Mouse (Mus musculus): Measurements from ENCODE around the gene AC129217.1. TPM values are rescaled to one million over a fixed set of nuclear protein-coding genes. Genes with fewer than 3 reads are reported as not detected.
"Not testable (repeated sequence)": the region's sequence is repeated elsewhere in the genome, so short reads cannot be mapped to it uniquely, and the experiment has no call there.

The AC129217.1 gene
- total RNA-seq, 2 experiments from 2014 or later, result not detected

- peak; percentile 83 for ATAC-seq (replicated peaks; ENCODE audit: low FRiP score, poor library complexity, severe bottlenecking)
Measured at GRCm38 (mm10) chr19:8857689-8858088, 28.1 kb downstream of the AC129217.1 start.

GRCm38 (mm10) chr19:8859018-8859417, 29.4 kb downstream of the AC129217.1 start:
- no peak for ATAC-seq (replicated peaks; ENCODE audit: low FRiP score, poor library complexity, severe bottlenecking)

- no peak for ATAC-seq (replicated peaks; ENCODE audit: low FRiP score, poor library complexity, severe bottlenecking)
Measured at GRCm38 (mm10) chr19:8864265-8864664, 34.7 kb downstream of the AC129217.1 start.

- not testable (repeated sequence) for ATAC-seq (replicated peaks; ENCODE audit: low FRiP score, poor library complexity, severe bottlenecking)
Measured at GRCm38 (mm10) chr19:8870381-8870780, 40.8 kb downstream of the AC129217.1 start.

- ATAC-seq (replicated peaks; ENCODE audit: low FRiP score, poor library complexity, severe bottlenecking), result peak; percentile 9; the same call in 1 of the 2 replicates
Measured at GRCm38 (mm10) chr19:8870838-8871237, 41.3 kb downstream of the AC129217.1 start.

GRCm38 (mm10) chr19:8871267-8872186, 42.0 kb downstream of the AC129217.1 start, which contains the start of gene Ubxn1:
TSS of gene Ubxn1 (plus strand) at chr19:8871496.
- ATAC-seq (replicated peaks; ENCODE audit: low FRiP score, poor library complexity, severe bottlenecking), result peak; percentile 98

GRCm38 (mm10) chr19:8872266-8872840, 42.8 kb downstream of the AC129217.1 start:
- no peak for ATAC-seq (replicated peaks; ENCODE audit: low FRiP score, poor library complexity, severe bottlenecking)

GRCm38 (mm10) chr19:8875031-8875430, 45.5 kb downstream of the AC129217.1 start:
- ATAC-seq (replicated peaks; ENCODE audit: low FRiP score, poor library complexity, severe bottlenecking), result no peak

- peak; percentile 98 for ATAC-seq (replicated peaks; ENCODE audit: low FRiP score, poor library complexity, severe bottlenecking)
Measured at GRCm38 (mm10) chr19:8880311-8881033, 50.9 kb downstream of the AC129217.1 start, which contains the start of gene Uqcc3. TSS of gene Uqcc3 (minus strand) at chr19:8880923.

- ATAC-seq (replicated peaks; ENCODE audit: low FRiP score, poor library complexity, severe bottlenecking), result no peak
Measured at GRCm38 (mm10) chr19:8881034-8881392, 51.4 kb downstream of the AC129217.1 start.

GRCm38 (mm10) chr19:8883616-8884015, 54.0 kb downstream of the AC129217.1 start, which contains the start of the genes Lbhd1 and Gm49403:
TSS of gene Lbhd1 (plus strand) at chr19:8883732.
TSS of gene Gm49403 (plus strand) at chr19:8883930.
- ATAC-seq (replicated peaks; ENCODE audit: low FRiP score, poor library complexity, severe bottlenecking), result no peak

GRCm38 (mm10) chr19:8886916-8887584, 57.5 kb downstream of the AC129217.1 start:
- ATAC-seq (replicated peaks; ENCODE audit: low FRiP score, poor library complexity, severe bottlenecking), result no peak

GRCm38 (mm10) chr19:8887585-8888463, 58.3 kb downstream of the AC129217.1 start:
- ATAC-seq (replicated peaks; ENCODE audit: low FRiP score, poor library complexity, severe bottlenecking), result 0 out of 2 replicates have a peak, but pooled peaks have one; percentile 27

- ATAC-seq (replicated peaks; ENCODE audit: low FRiP score, poor library complexity, severe bottlenecking), result peak; percentile 93
Measured at GRCm38 (mm10) chr19:8888511-8889385, 59.2 kb downstream of the AC129217.1 start, which contains the start of the genes 1810009A15Rik and Gm49416. TSS of gene 1810009A15Rik (plus strand) at chr19:8888853. TSS of gene Gm49416 (plus strand) at chr19:8888926.
